Mouse (Mus musculus): ENCODE results near the gene Apbb2. TPM values are rescaled to one million over a fixed set of nuclear protein-coding genes. Genes with fewer than 3 reads are reported as not detected.

Apbb2 gene
- total and polyA plus RNA-seq, 2 experiments from 2014 or later = 31.8 to 41.0 TPM

- no peak overlapping the region for H3K4me3 ChIP-seq (ENCODE audit: low read depth, low read length)
- H3K36me3 ChIP-seq (replicated peaks; ENCODE audit: control insufficient read depth, insufficient read depth, low read length) = no peaks in the 10 kb centered on the region
- H3K27me3 ChIP-seq (ENCODE audit: control insufficient read depth, insufficient read depth, low read length) = no peaks in the 10 kb centered on the region
- ATAC-seq (ENCODE audit: insufficient read depth, low read depth) = no peak
- DNase-seq (ENCODE audit: low spot score) = no peak
- no peaks in the 10 kb centered on the region for H3K9me3 ChIP-seq (replicated peaks; ENCODE audit: control insufficient read depth, low read length)
- no peak overlapping the region for H3K4me2 ChIP-seq (ENCODE audit: low read depth, low read length)
- H3K9ac ChIP-seq (replicated peaks; ENCODE audit: low read depth, low read length) = no peak overlapping the region
- WGBS = 60% methylated on average over 3 of the region's 5 CpGs
- no peak overlapping the region for H3K27ac ChIP-seq (ENCODE audit: low read depth)
- TF ChIP-seq CTCF (IDR thresholded peaks at IDR 0.05; ENCODE audit: low read depth) = no peak
- TF ChIP-seq EP300 (IDR thresholded peaks at IDR 0.05; ENCODE audit: low read depth) = no peak
- peaks cover 19% of the 10 kb centered on the region for H3K4me1 ChIP-seq (ENCODE audit: control insufficient read depth, insufficient read depth)
These were observed 210.6 kb downstream of the Apbb2 start for GRCm38 (mm10) chr5:66407948-66408347.

GRCm38 (mm10) chr5:66406431-66406830 is 212.2 kb downstream of the Apbb2 start:
- H3K9me3 ChIP-seq (replicated peaks; ENCODE audit: control insufficient read depth, low read length) = no peaks in the 10 kb centered on the region
- peaks cover 19% of the 10 kb centered on the region for H3K4me1 ChIP-seq (ENCODE audit: control insufficient read depth, insufficient read depth)
- H3K27ac ChIP-seq (ENCODE audit: low read depth) = 0 out of 2 replicates have a peak overlapping the region, but pooled peaks have one; percentile 3
- DNase-seq (ENCODE audit: low spot score) (no peak), ATAC-seq (ENCODE audit: insufficient read depth, low read depth) (no peak)
- no peaks in the 10 kb centered on the region for H3K36me3 ChIP-seq (replicated peaks; ENCODE audit: control insufficient read depth, insufficient read depth, low read length)
- no peak overlapping the region for H3K4me2 ChIP-seq (ENCODE audit: low read depth, low read length)
- H3K9ac ChIP-seq (replicated peaks; ENCODE audit: low read depth, low read length) = no peak overlapping the region
- TF ChIP-seq EP300 (IDR thresholded peaks at IDR 0.05; ENCODE audit: low read depth) (no peak), CTCF (IDR thresholded peaks at IDR 0.05; ENCODE audit: low read depth) (no peak)
- no peaks in the 10 kb centered on the region for H3K27me3 ChIP-seq (ENCODE audit: control insufficient read depth, insufficient read depth, low read length)
- H3K4me3 ChIP-seq (ENCODE audit: low read depth, low read length) = no peak overlapping the region
- WGBS = 91% methylated on average over 7 of the region's 7 CpGs

GRCm38 (mm10) chr5:66405731-66406399 is 212.7 kb downstream of the Apbb2 start:
- ATAC-seq (ENCODE audit: insufficient read depth, low read depth) (peak; percentile 62), DNase-seq (ENCODE audit: low spot score) (no peak)
- Histone ChIP-seq H3K9ac (replicated peaks; ENCODE audit: low read depth, low read length) (no peak overlapping the region), H3K36me3 (replicated peaks; ENCODE audit: control insufficient read depth, insufficient read depth, low read length) (no peaks in the 10 kb centered on the region), H3K27ac (ENCODE audit: low read depth) (peak overlapping the region; percentile 61), H3K4me2 (ENCODE audit: low read depth, low read length) (peak overlapping the region; percentile 41), H3K9me3 (replicated peaks; ENCODE audit: control insufficient read depth, low read length) (no peaks in the 10 kb centered on the region), H3K4me3 (ENCODE audit: low read depth, low read length) (0 out of 2 replicates have a peak overlapping the region, but pooled peaks have one; percentile 13), H3K4me1 (ENCODE audit: control insufficient read depth, insufficient read depth) (peaks cover 20% of the 10 kb centered on the region), H3K27me3 (ENCODE audit: control insufficient read depth, insufficient read depth, low read length) (no peaks in the 10 kb centered on the region)
- WGBS = 20% methylated on average over 12 of the region's 12 CpGs
- TF ChIP-seq EP300 (IDR thresholded peaks at IDR 0.05; ENCODE audit: low read depth) (no peak), CTCF (IDR thresholded peaks at IDR 0.05; ENCODE audit: low read depth) (no peak)

- Histone ChIP-seq H3K36me3 (replicated peaks; ENCODE audit: control insufficient read depth, insufficient read depth, low read length) (no peaks in the 10 kb centered on the region), H3K4me3 (ENCODE audit: low read depth, low read length) (no peak overlapping the region), H3K27ac (ENCODE audit: low read depth) (peak overlapping the region; percentile 14; the same call in 1 of the 2 replicates), H3K9ac (replicated peaks; ENCODE audit: low read depth, low read length) (no peak overlapping the region), H3K27me3 (ENCODE audit: control insufficient read depth, insufficient read depth, low read length) (no peaks in the 10 kb centered on the region), H3K9me3 (replicated peaks; ENCODE audit: control insufficient read depth, low read length) (no peaks in the 10 kb centered on the region), H3K4me2 (ENCODE audit: low read depth, low read length) (no peak overlapping the region), H3K4me1 (ENCODE audit: control insufficient read depth, insufficient read depth) (peaks cover 22% of the 10 kb centered on the region)
- no peak for ATAC-seq (ENCODE audit: insufficient read depth, low read depth)
- DNase-seq (ENCODE audit: low spot score) = no peak
- 72% methylated on average over 6 of the region's 6 CpGs for WGBS
- TF ChIP-seq EP300 (IDR thresholded peaks at IDR 0.05; ENCODE audit: low read depth) (no peak), CTCF (IDR thresholded peaks at IDR 0.05; ENCODE audit: low read depth) (no peak)
These were observed 213.3 kb downstream of the Apbb2 start for GRCm38 (mm10) chr5:66405305-66405704.

GRCm38 (mm10) chr5:66400563-66400962 is 218.0 kb downstream of the Apbb2 start:
- no peak for DNase-seq (ENCODE audit: low spot score)
- TF ChIP-seq CTCF (IDR thresholded peaks at IDR 0.05; ENCODE audit: low read depth) (no peak), EP300 (IDR thresholded peaks at IDR 0.05; ENCODE audit: low read depth) (no peak)
- Histone ChIP-seq H3K27me3 (ENCODE audit: control insufficient read depth, insufficient read depth, low read length) (no peaks in the 10 kb centered on the region), H3K4me2 (ENCODE audit: low read depth, low read length) (no peak overlapping the region), H3K4me3 (ENCODE audit: low read depth, low read length) (no peak overlapping the region), H3K9me3 (replicated peaks; ENCODE audit: control insufficient read depth, low read length) (no peaks in the 10 kb centered on the region), H3K36me3 (replicated peaks; ENCODE audit: control insufficient read depth, insufficient read depth, low read length) (no peaks in the 10 kb centered on the region), H3K9ac (replicated peaks; ENCODE audit: low read depth, low read length) (no peak overlapping the region), H3K27ac (ENCODE audit: low read depth) (no peak overlapping the region), H3K4me1 (ENCODE audit: control insufficient read depth, insufficient read depth) (peaks cover 35% of the 10 kb centered on the region)
- 90% methylated on average over 4 of the region's 4 CpGs for WGBS
- ATAC-seq (ENCODE audit: insufficient read depth, low read depth) = no peak

GRCm38 (mm10) chr5:66399264-66399620 is 219.3 kb downstream of the Apbb2 start:
- 52% methylated on average over 2 of the region's 2 CpGs for WGBS
- Histone ChIP-seq H3K4me1 (ENCODE audit: control insufficient read depth, insufficient read depth) (peaks cover 34% of the 10 kb centered on the region), H3K9me3 (replicated peaks; ENCODE audit: control insufficient read depth, low read length) (no peaks in the 10 kb centered on the region), H3K9ac (replicated peaks; ENCODE audit: low read depth, low read length) (no peak overlapping the region), H3K36me3 (replicated peaks; ENCODE audit: control insufficient read depth, insufficient read depth, low read length) (no peaks in the 10 kb centered on the region), H3K4me3 (ENCODE audit: low read depth, low read length) (no peak overlapping the region), H3K27ac (ENCODE audit: low read depth) (peak overlapping the region; percentile 28), H3K4me2 (ENCODE audit: low read depth, low read length) (no peak overlapping the region), H3K27me3 (ENCODE audit: control insufficient read depth, insufficient read depth, low read length) (no peaks in the 10 kb centered on the region)
- DNase-seq (ENCODE audit: low spot score) (peak; percentile 77), ATAC-seq (ENCODE audit: insufficient read depth, low read depth) (peak; percentile 69; the same call in 1 of the 2 replicates)
- no peak for TF ChIP-seq EP300 (IDR thresholded peaks at IDR 0.05; ENCODE audit: low read depth)
- TF ChIP-seq CTCF (IDR thresholded peaks at IDR 0.05; ENCODE audit: low read depth) = no peak

All from heart, postnatal 0 days (tissue).